In genomic region chr14:103078006-103078912, GRCm38 (mm10) we compare ENCODE assay signal across 20 mouse cellular contexts. TPM values are rescaled to one million over a fixed set of nuclear protein-coding genes. Genes with fewer than 3 reads are reported as not detected.
DNase-seq lines count a peak whose midpoint lies in the region; ATAC-seq lines count a peak whose summit lies in the region.
"Had no signal": no experiment of that assay in that cellular context is flagged by ENCODE, and none has a peak within 500 bp of the region (broad histone marks: within the 10 kb centered on the region; RNA-seq: fewer than 3 reads in every experiment).

No protein-coding gene starts in this region.

- no peak overlapping the region for H3K27ac ChIP-seq in forebrain, embryonic 16.5 days (ENCODE audit: low read length)
- H3K27ac ChIP-seq in forebrain, embryonic 14.5 days (ENCODE audit: low read depth, low read length): no peak overlapping the region
- no peak overlapping the region for H3K27ac ChIP-seq in neural tube, embryonic 15.5 days (replicated peaks)
- no peak overlapping the region for H3K27ac ChIP-seq in hindbrain, embryonic 12.5 days
- H3K27ac ChIP-seq: forebrain, embryonic 10.5 days; heart, embryonic 13.5 days; kidney, embryonic 15.5 days; limb, embryonic 13.5 days; neural tube, embryonic 13.5 days had no signal

- no peak overlapping the region for H3K9ac ChIP-seq in forebrain, embryonic 16.5 days (replicated peaks; ENCODE audit: low read depth, low read length)
- H3K9ac ChIP-seq in forebrain, embryonic 14.5 days (ENCODE audit: low read length): no peak overlapping the region
- H3K9ac ChIP-seq in neural tube, embryonic 15.5 days (replicated peaks): no peak overlapping the region
- H3K9ac ChIP-seq in hindbrain, embryonic 12.5 days: no peak overlapping the region
- H3K9ac ChIP-seq: heart, embryonic 13.5 days; kidney, embryonic 15.5 days; limb, embryonic 13.5 days; neural tube, embryonic 13.5 days had no signal

- no peaks in the 10 kb centered on the region for H3K27me3 ChIP-seq in forebrain, embryonic 16.5 days (replicated peaks; ENCODE audit: control insufficient read depth, insufficient read depth, low read length)
- H3K27me3 ChIP-seq in forebrain, embryonic 14.5 days (replicated peaks; ENCODE audit: control insufficient read depth, insufficient read depth, low read length): no peaks in the 10 kb centered on the region
- H3K27me3 ChIP-seq in neural tube, embryonic 15.5 days (replicated peaks): no peaks in the 10 kb centered on the region
- H3K27me3 ChIP-seq in hindbrain, embryonic 12.5 days: no peaks in the 10 kb centered on the region
- H3K27me3 ChIP-seq: heart, embryonic 13.5 days; kidney, embryonic 15.5 days; limb, embryonic 13.5 days; neural tube, embryonic 13.5 days had no signal

- H3K9me3 ChIP-seq in forebrain, embryonic 16.5 days (ENCODE audit: control insufficient read depth, low read length): no peaks in the 10 kb centered on the region
- no peaks in the 10 kb centered on the region for H3K9me3 ChIP-seq in forebrain, embryonic 14.5 days (replicated peaks; ENCODE audit: control insufficient read depth, low read length)
- no peaks in the 10 kb centered on the region for H3K9me3 ChIP-seq in neural tube, embryonic 15.5 days (replicated peaks)
- H3K9me3 ChIP-seq in hindbrain, embryonic 12.5 days (replicated peaks): no peaks in the 10 kb centered on the region
- H3K9me3 ChIP-seq: forebrain, embryonic 10.5 days; heart, embryonic 13.5 days; kidney, embryonic 15.5 days; limb, embryonic 13.5 days; neural tube, embryonic 13.5 days had no signal

- 0 out of 2 replicates have a peak, but pooled peaks have one; percentile 34 for ATAC-seq in forebrain, embryonic 16.5 days
- ATAC-seq in forebrain, embryonic 14.5 days: no peak
- ATAC-seq in megakaryocyte progenitor cell, adult 5-6 weeks (replicated peaks; ENCODE audit: poor library complexity): 0 out of 2 replicates have a peak, but pooled peaks have one; percentile 24
- no peak for ATAC-seq in neural tube, embryonic 15.5 days (ENCODE audit: low FRiP score)
- no peak for ATAC-seq in hindbrain, embryonic 12.5 days (ENCODE audit: low FRiP score)

- H3K4me1 ChIP-seq in forebrain, embryonic 16.5 days (replicated peaks; ENCODE audit: control insufficient read depth, insufficient read depth, low read length): peaks cover 3% of the 10 kb centered on the region; the same call in 1 of the 2 replicates
- H3K4me1 ChIP-seq in forebrain, embryonic 14.5 days (ENCODE audit: control insufficient read depth, insufficient read depth, low read length): no peaks in the 10 kb centered on the region
- 0 out of 2 replicates have a peak, but pooled peaks cover 6% of the 10 kb centered on the region for H3K4me1 ChIP-seq in neural tube, embryonic 15.5 days
- no peaks in the 10 kb centered on the region for H3K4me1 ChIP-seq in hindbrain, embryonic 12.5 days
- H3K4me1 ChIP-seq: forebrain, embryonic 10.5 days; heart, embryonic 13.5 days; kidney, embryonic 15.5 days; limb, embryonic 13.5 days had no signal

- WGBS in forebrain, embryonic 16.5 days: 87% methylated on average over 16 of the region's 16 CpGs
- 89% methylated on average over 16 of the region's 16 CpGs for WGBS in forebrain, embryonic 14.5 days
- whole genome bisulfite sequencing in neural tube, embryonic 15.5 days: 80% methylated on average over 16 of the region's 16 CpGs
- WGBS in hindbrain, embryonic 12.5 days: 87% methylated on average over 16 of the region's 16 CpGs

- no peak for DNase-seq in forebrain, embryonic 14.5 days (ENCODE audit: low spot score)
- peak; percentile 37 for DNase-seq in lung, postnatal 36 days
- DNase-seq in lung, postnatal 10 days: no peak
- peak; percentile 69 for DNase-seq in brain, adult 2 months (ENCODE audit: low read depth, low spot score)
- DNase-seq: retina, postnatal 1 day had no signal

- peaks cover 8% of the 10 kb centered on the region for H3K36me3 ChIP-seq in forebrain, embryonic 16.5 days (ENCODE audit: control insufficient read depth, insufficient read depth)
- H3K36me3 ChIP-seq in forebrain, embryonic 14.5 days (ENCODE audit: control insufficient read depth, insufficient read depth, low read length): peaks cover 22% of the 10 kb centered on the region
- H3K36me3 ChIP-seq in neural tube, embryonic 15.5 days: peaks cover 14% of the 10 kb centered on the region
- H3K36me3 ChIP-seq in hindbrain, embryonic 12.5 days: peaks cover 33% of the 10 kb centered on the region

- H3K4me2 ChIP-seq in forebrain, embryonic 16.5 days (ENCODE audit: low read length): no peak overlapping the region
- H3K4me2 ChIP-seq in forebrain, embryonic 14.5 days (ENCODE audit: low read length): no peak overlapping the region
- no peak overlapping the region for H3K4me2 ChIP-seq in neural tube, embryonic 15.5 days
- no peak overlapping the region for H3K4me2 ChIP-seq in hindbrain, embryonic 12.5 days (replicated peaks)
- H3K4me2 ChIP-seq: heart, embryonic 13.5 days; kidney, embryonic 15.5 days; limb, embryonic 13.5 days; neural tube, embryonic 13.5 days had no signal

- no peak overlapping the region for H3K4me3 ChIP-seq in forebrain, embryonic 16.5 days (replicated peaks; ENCODE audit: low read length)
- H3K4me3 ChIP-seq in forebrain, embryonic 14.5 days (ENCODE audit: low read depth, low read length): no peak overlapping the region
- no peak overlapping the region for H3K4me3 ChIP-seq in neural tube, embryonic 15.5 days (replicated peaks)
- no peak overlapping the region for H3K4me3 ChIP-seq in hindbrain, embryonic 12.5 days
- H3K4me3 ChIP-seq: forebrain, embryonic 10.5 days; heart, embryonic 13.5 days; kidney, embryonic 15.5 days; limb, embryonic 13.5 days; neural tube, embryonic 13.5 days had no signal

RNA-seq across cellular contexts. Expression of gene Cln5, which starts 8.2 kb away (rescaled TPM):
- polyA plus RNA-seq in forebrain, embryonic 16.5 days (2015; fragmentation: Nextera tagmentation; extraction: Ambion mirVana): 9.4 TPM in 2 replicates
- polyA plus RNA-seq in forebrain, embryonic 14.5 days (2014; fragmentation: Nextera tagmentation; extraction: Ambion mirVana): 11.2 and 11.4 TPM in 2 replicates
- 43.9 and 46.8 TPM in 2 replicates for total RNA-seq in megakaryocyte progenitor cell, adult 5-6 weeks (2015)
- 36.8 and 39.2 TPM in 2 replicates for total RNA-seq in megakaryocyte progenitor cell, adult 5-6 weeks (2017)
- 12.9 and 15.9 TPM in 2 replicates for polyA plus RNA-seq in neural tube, embryonic 15.5 days (2015; fragmentation: Nextera tagmentation; extraction: Ambion mirVana)
- polyA plus RNA-seq in hindbrain, embryonic 12.5 days (2016; fragmentation: Nextera tagmentation; extraction: Ambion mirVana): 23.0 and 25.2 TPM in 2 replicates

RNA-seq across cellular contexts. Expression of gene Fbxl3, which starts 21.1 kb away (rescaled TPM):
- polyA plus RNA-seq in forebrain, embryonic 16.5 days (2015; fragmentation: Nextera tagmentation; extraction: Ambion mirVana): 26.5 and 31.0 TPM in 2 replicates
- polyA plus RNA-seq in forebrain, embryonic 14.5 days (2014; fragmentation: Nextera tagmentation; extraction: Ambion mirVana): 26.9 and 28.1 TPM in 2 replicates
- 25.7 and 28.7 TPM in 2 replicates for total RNA-seq in megakaryocyte progenitor cell, adult 5-6 weeks (2015)
- total RNA-seq in megakaryocyte progenitor cell, adult 5-6 weeks (2017): 40.6 and 46.9 TPM in 2 replicates
- polyA plus RNA-seq in neural tube, embryonic 15.5 days (2015; fragmentation: Nextera tagmentation; extraction: Ambion mirVana): 18.5 and 20.0 TPM in 2 replicates
- 32.4 and 34.5 TPM in 2 replicates for polyA plus RNA-seq in hindbrain, embryonic 12.5 days (2016; fragmentation: Nextera tagmentation; extraction: Ambion mirVana)

RNA-seq across cellular contexts. Expression of gene Acod1, which starts 31.5 kb away (rescaled TPM):
- not detected in 2 replicates for polyA plus RNA-seq in forebrain, embryonic 16.5 days (2015; fragmentation: Nextera tagmentation; extraction: Ambion mirVana)
- not detected in 2 replicates for polyA plus RNA-seq in forebrain, embryonic 14.5 days (2014; fragmentation: Nextera tagmentation; extraction: Ambion mirVana)
- 0.07 and 0.20 TPM in 2 replicates for total RNA-seq in megakaryocyte progenitor cell, adult 5-6 weeks (2015)
- 0.27 and 0.46 TPM in 2 replicates for total RNA-seq in megakaryocyte progenitor cell, adult 5-6 weeks (2017)
- polyA plus RNA-seq in neural tube, embryonic 15.5 days (2015; fragmentation: Nextera tagmentation; extraction: Ambion mirVana): not detected in 2 replicates
- polyA plus RNA-seq in hindbrain, embryonic 12.5 days (2016; fragmentation: Nextera tagmentation; extraction: Ambion mirVana): not detected in 2 replicates
- total RNA-seq: gastrocnemius, adult 8-10 months; layer of hippocampus, postnatal 14 days; midbrain, postnatal 0 days had no signal
- polyA plus RNA-seq: forebrain, embryonic 10.5 days; heart, embryonic 13.5 days; hindbrain, embryonic 11.5 days; kidney, embryonic 15.5 days; limb, embryonic 13.5 days; lung, embryonic 16.5 days; midbrain, postnatal 0 days; neural tube, embryonic 13.5 days; testis, adult 2 months had no signal

Comparison
In these comparisons a context has a peak if more than half of its experiments do, and no peak if none do; other contexts are left out.
1. ATAC-seq: peak in forebrain, embryonic 16.5 days (single experiment) and megakaryocyte progenitor cell, adult 5-6 weeks (single experiment); none in forebrain, embryonic 14.5 days (single experiment), neural tube, embryonic 15.5 days (single experiment) and hindbrain, embryonic 12.5 days (single experiment).
2. DNase-seq: peak in lung, postnatal 36 days (single experiment) and brain, adult 2 months (single experiment); none in forebrain, embryonic 14.5 days (single experiment) and lung, postnatal 10 days (single experiment).